ENCODE assay signal across 8 mouse cellular contexts in genomic region chr12:57194609-57195008, GRCm38 (mm10). TPM values are rescaled to one million over a fixed set of nuclear protein-coding genes. Genes with fewer than 3 reads are reported as not detected.
DNase-seq lines count a peak whose midpoint lies in the region; ATAC-seq and TF ChIP-seq lines count a peak whose summit lies in the region.
"Had no signal": no experiment of that assay in that cellular context is flagged by ENCODE, and none has a peak within 500 bp of the region (broad histone marks: within the 10 kb centered on the region; RNA-seq: fewer than 3 reads in every experiment).

No protein-coding gene starts in this region.

- H3K4me3 ChIP-seq in kidney, embryonic 16.5 days (ENCODE audit: low read length), result no peak overlapping the region
- no peak overlapping the region for H3K4me3 ChIP-seq in cortical plate, adult 2 months (ENCODE audit: insufficient read depth, low read length)
- H3K4me3 ChIP-seq in stomach, embryonic 14.5 days (ENCODE audit: low read depth, low read length), result no peak overlapping the region
- H3K4me3 ChIP-seq: megakaryocyte, embryonic 14.5 days had no signal

- TF ChIP-seq POLR2A in cortical plate, adult 2 months (IDR thresholded peaks at IDR 0.05; ENCODE audit: extremely low read depth, insufficient read depth, low read length), result no peak

- TF ChIP-seq CTCF in cortical plate, adult 2 months (IDR thresholded peaks at IDR 0.05; ENCODE audit: extremely low read depth, insufficient read depth, low read length), result 0 out of 2 replicates have a peak, but pooled peaks have one; percentile 10

- peaks cover 8% of the 10 kb centered on the region for H3K27me3 ChIP-seq in kidney, embryonic 16.5 days (ENCODE audit: insufficient read depth, low read length)
- H3K27me3 ChIP-seq in stomach, embryonic 14.5 days (ENCODE audit: control insufficient read depth, insufficient read depth, low read length), result no peaks in the 10 kb centered on the region

- ATAC-seq in kidney, embryonic 16.5 days (ENCODE audit: low FRiP score, low TSS enrichment), result no peak
- ATAC-seq in stomach, embryonic 14.5 days (ENCODE audit: insufficient number of reproducible peaks, insufficient read depth, low FRiP score, low read depth), result peak; percentile 70

- H3K9me3 ChIP-seq in kidney, embryonic 16.5 days (ENCODE audit: low read length), result no peaks in the 10 kb centered on the region
- H3K9me3 ChIP-seq in stomach, embryonic 14.5 days (ENCODE audit: control insufficient read depth, low read depth, low read length), result no peaks in the 10 kb centered on the region

- no peaks in the 10 kb centered on the region for H3K36me3 ChIP-seq in kidney, embryonic 16.5 days (ENCODE audit: insufficient read depth, low read length)
- no peaks in the 10 kb centered on the region for H3K36me3 ChIP-seq in stomach, embryonic 14.5 days (ENCODE audit: control insufficient read depth, insufficient read depth, low read length)

- no peak overlapping the region for H3K9ac ChIP-seq in kidney, embryonic 16.5 days (replicated peaks; ENCODE audit: low read length)
- H3K9ac ChIP-seq in stomach, embryonic 14.5 days (replicated peaks; ENCODE audit: low read depth, low read length), result no peak overlapping the region

- H3K27ac ChIP-seq in kidney, embryonic 16.5 days (ENCODE audit: low read length), result no peak overlapping the region
- H3K27ac ChIP-seq in cortical plate, adult 2 months (ENCODE audit: insufficient read depth, low read length), result no peak overlapping the region
- H3K27ac ChIP-seq in stomach, embryonic 14.5 days (ENCODE audit: low read length), result no peak overlapping the region

- no peak overlapping the region for H3K4me2 ChIP-seq in kidney, embryonic 16.5 days (replicated peaks; ENCODE audit: low read depth, low read length)
- no peak overlapping the region for H3K4me2 ChIP-seq in stomach, embryonic 14.5 days (replicated peaks; ENCODE audit: low read depth, low read length)

- H3K4me1 ChIP-seq in kidney, embryonic 16.5 days (ENCODE audit: insufficient read depth, low read length), result 0 out of 2 replicates have a peak, but pooled peaks cover 5% of the 10 kb centered on the region
- H3K4me1 ChIP-seq in cortical plate, adult 2 months (ENCODE audit: control insufficient read depth, insufficient read depth, low read length), result no peaks in the 10 kb centered on the region
- no peaks in the 10 kb centered on the region for H3K4me1 ChIP-seq in stomach, embryonic 14.5 days (ENCODE audit: control insufficient read depth, insufficient read depth, low read length)

- WGBS in kidney, embryonic 16.5 days, result 37% methylated on average over 3 of the region's 3 CpGs
- 26% methylated on average over 3 of the region's 3 CpGs for WGBS in stomach, embryonic 14.5 days

- peak; percentile 53 for DNase-seq in kidney, adult 9 months
- peak; percentile 71 for DNase-seq in ZHBTc4 (ENCODE audit: low read depth, low spot score)
- DNase-seq in kidney, postnatal 14 days, result peak; percentile 20
- no peak for DNase-seq in urinary bladder, postnatal 10 days (ENCODE audit: low spot score)

RNA-seq across cellular contexts. Expression of gene Slc25a21, which starts 2.7 kb away (rescaled TPM):
- 3.4 and 3.5 TPM in 2 replicates for polyA plus RNA-seq in kidney, embryonic 16.5 days (2015; fragmentation: Nextera tagmentation; extraction: Ambion mirVana)
- polyA plus RNA-seq in cortical plate, adult 2 months (2012; rRNA removed), result 0.47 and 0.77 TPM in 2 replicates
- polyA plus RNA-seq in stomach, embryonic 14.5 days (2014; fragmentation: Nextera tagmentation; extraction: Ambion mirVana), result 4.1 and 4.5 TPM in 2 replicates

RNA-seq across cellular contexts. Expression of gene Prps1l3, which starts 35.6 kb away (rescaled TPM):
- 81.7 and 86.3 TPM in 2 replicates for polyA plus RNA-seq in kidney, embryonic 16.5 days (2015; fragmentation: Nextera tagmentation; extraction: Ambion mirVana)
- 7.6 and 9.4 TPM in 2 replicates for polyA plus RNA-seq in cortical plate, adult 2 months (2012; rRNA removed)
- 81.1 and 81.5 TPM in 2 replicates for polyA plus RNA-seq in stomach, embryonic 14.5 days (2014; fragmentation: Nextera tagmentation; extraction: Ambion mirVana)

RNA-seq across cellular contexts. Expression of gene Mipol1, which starts 35.6 kb away (rescaled TPM):
- polyA plus RNA-seq in kidney, embryonic 16.5 days (2015; fragmentation: Nextera tagmentation; extraction: Ambion mirVana), result 13.0 and 14.0 TPM in 2 replicates
- 4.2 and 4.5 TPM in 2 replicates for polyA plus RNA-seq in cortical plate, adult 2 months (2012; rRNA removed)
- 13.5 and 14.8 TPM in 2 replicates for polyA plus RNA-seq in stomach, embryonic 14.5 days (2014; fragmentation: Nextera tagmentation; extraction: Ambion mirVana)
